ENCODE assay signal across 20 mouse cellular contexts in the genomic region with DNA sequence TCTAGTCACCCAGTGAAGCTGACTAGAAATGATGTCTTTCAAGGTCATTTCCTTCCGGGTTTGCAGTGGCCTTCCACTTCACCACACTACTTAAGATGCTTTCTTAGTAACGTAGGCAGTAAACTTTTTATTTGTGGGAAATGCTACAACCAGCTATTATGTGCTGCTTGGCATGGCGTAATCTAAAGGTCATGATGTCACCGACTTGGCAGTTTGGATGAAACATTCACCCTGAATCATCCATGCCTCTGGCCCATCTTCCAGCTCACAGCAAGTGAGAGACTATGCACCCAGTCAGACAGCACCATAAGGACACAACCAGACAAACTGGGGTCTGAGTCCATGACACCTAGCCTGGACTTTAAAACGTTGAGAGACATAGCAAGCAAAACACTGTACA. TPM values are rescaled to one million over a fixed set of nuclear protein-coding genes. Genes with fewer than 3 reads are reported as not detected.
DNase-seq lines count a peak whose midpoint lies in the region; ATAC-seq and TF ChIP-seq lines count a peak whose summit lies in the region.
"Had no signal": no experiment of that assay in that cellular context is flagged by ENCODE, and none has a peak within 500 bp of the region (broad histone marks: within the 10 kb centered on the region; RNA-seq: fewer than 3 reads in every experiment).

No protein-coding gene starts in this region.

- H3K27ac ChIP-seq in embryonic fibroblast, embryonic 13.5 days (ENCODE audit: insufficient read depth, low read length), result peak overlapping the region; percentile 88
- H3K27ac ChIP-seq: embryonic facial prominence, embryonic 15.5 days; heart, adult 2 months; hindbrain, embryonic 10.5 days; hindbrain, postnatal 0 days; limb, embryonic 12.5 days; liver, embryonic 14.5 days; lung, embryonic 15.5 days; midbrain, embryonic 13.5 days had no signal

- H3K27me3 ChIP-seq in C2C12 (ENCODE audit: control insufficient read depth, insufficient read depth, insufficient read length), result no peaks in the 10 kb centered on the region
- H3K27me3 ChIP-seq: CH12.LX; embryonic facial prominence, embryonic 15.5 days; limb, embryonic 12.5 days; lung, embryonic 15.5 days; midbrain, embryonic 13.5 days had no signal

- peaks cover 9% of the 10 kb centered on the region for H3K4me1 ChIP-seq in embryonic fibroblast, embryonic 13.5 days (ENCODE audit: control insufficient read depth, insufficient read depth, low read length)
- H3K4me1 ChIP-seq: embryonic facial prominence, embryonic 15.5 days; hindbrain, embryonic 10.5 days; lung, embryonic 15.5 days; midbrain, embryonic 13.5 days had no signal

- no peak for ATAC-seq in megakaryocyte, adult 5-6 weeks (ENCODE audit: poor library complexity, severe bottlenecking)
- ATAC-seq: hindbrain, postnatal 0 days; intestine, postnatal 0 days; midbrain, embryonic 13.5 days had no signal

- no peak overlapping the region for H3K4me3 ChIP-seq in C2C12 (ENCODE audit: insufficient read depth, poor library complexity, severe bottlenecking)
- H3K4me3 ChIP-seq in embryonic fibroblast, embryonic 13.5 days (ENCODE audit: insufficient read depth, low read length), result no peak overlapping the region
- H3K4me3 ChIP-seq: embryonic facial prominence, embryonic 15.5 days; heart, adult 2 months; hindbrain, embryonic 10.5 days; limb, embryonic 12.5 days; lung, embryonic 15.5 days; midbrain, embryonic 13.5 days had no signal

- DNase-seq in 3T3-L1 (ENCODE audit: low read depth, low spot score), result peak; percentile 97
- peak; percentile 66 for DNase-seq in adrenal gland, adult 8-10 months
- DNase-seq in thymus, postnatal 0 days (ENCODE audit: low spot score), result no peak
- no peak for DNase-seq in embryo, embryonic 10 days (ENCODE audit: low spot score)
- DNase-seq: cerebellum, adult 11 months; cerebellum, postnatal 25 days; heart, adult 2 months; thymus, postnatal 25 days had no signal

- no peak for TF ChIP-seq POLR2A in embryonic fibroblast, embryonic 13.5 days (IDR thresholded peaks at IDR 0.05; ENCODE audit: low read depth, low read length)

- peaks cover 68% of the 10 kb centered on the region for H3K36me3 ChIP-seq in C2C12 (ENCODE audit: control insufficient read depth, insufficient read depth)
- H3K36me3 ChIP-seq: lung, embryonic 15.5 days had no signal

- peaks cover 9% of the 10 kb centered on the region for H3K79me2 ChIP-seq in C2C12 (ENCODE audit: control insufficient read depth, insufficient read depth)

- no peak overlapping the region for H3ac ChIP-seq in C2C12 (ENCODE audit: control insufficient read depth, insufficient read length, low read depth)

- no peaks in the 10 kb centered on the region for H3K79me3 ChIP-seq in C2C12 (ENCODE audit: low read depth)

- TF ChIP-seq CTCF in C2C12 (IDR thresholded peaks at IDR 0.05; ENCODE audit: control insufficient read depth, insufficient read depth, insufficient read length), result no peak
- TF ChIP-seq CTCF in embryonic fibroblast, embryonic 13.5 days (IDR thresholded peaks at IDR 0.05; ENCODE audit: borderline replicate concordance, insufficient read depth, low read length), result no peak

TF ChIP-seq in C2C12, 6 proteins besides CTCF, POLR2A, EP300 and RAD21:
- TF ChIP-seq FOSL1 (IDR thresholded peaks at IDR 0.05; ENCODE audit: insufficient read depth, low read length, poor library complexity, severe bottlenecking) (no peak), CEBPB (IDR thresholded peaks at IDR 0.05; ENCODE audit: low read depth) (peak; percentile 86), USF1 (IDR thresholded peaks at IDR 0.05; ENCODE audit: low read depth) (no peak), MYOG (IDR thresholded peaks at IDR 0.05; ENCODE audit: control insufficient read depth, extremely low read depth, insufficient read length) (no peak), MAX (IDR thresholded peaks at IDR 0.05) (peak; percentile 34), MYOD1 (IDR thresholded peaks at IDR 0.05; ENCODE audit: control insufficient read depth, insufficient read length, low read depth) (no peak)
TF ChIP-seq in C2C12: peak in this region for 2.

RNA-seq across cellular contexts. Expression of a gene that starts 54.3 kb away (rescaled TPM):
- polyA plus RNA-seq in C2C12 (2012; fragmentation: generic; extraction: Trizol), result 0.94 TPM
- total RNA-seq in adrenal gland, adult 8-10 months (2022), result 10 to 100 TPM; 10.2 to 14.5 (median 12.2) TPM
- polyA plus RNA-seq in embryonic fibroblast, embryonic 13.5 days (2011; ENCODE audit: insufficient read length, low read depth, missing spikeins), result 3.6 and 11.9 TPM in 2 replicates
- 62.4 and 70.2 TPM in 2 replicates for total RNA-seq in megakaryocyte, adult 5-6 weeks (2015)
- 113 and 118 TPM in 2 replicates for total RNA-seq in megakaryocyte, adult 5-6 weeks (2017)
- 25.1 and 27.6 TPM in 2 replicates for polyA plus RNA-seq in thymus, postnatal 0 days (2015; fragmentation: Nextera tagmentation; extraction: Ambion mirVana)

Comparison
In these comparisons a context has a peak if more than half of its experiments do, and no peak if none do; other contexts are left out.
1. DNase-seq: peak in 3T3-L1 (single experiment) and adrenal gland, adult 8-10 months (single experiment); none in thymus, postnatal 0 days (single experiment) and embryo, embryonic 10 days (single experiment).